Mouse (Mus musculus): Measurements from ENCODE around the gene Atp6v0a1. TPM values are rescaled to one million over a fixed set of nuclear protein-coding genes. Genes with fewer than 3 reads are reported as not detected.
"Not testable (repeated sequence)": the region's sequence is repeated elsewhere in the genome, so short reads cannot be mapped to it uniquely, and the experiment has no call there.

Gene Atp6v0a1
- total RNA-seq, 2 experiments from 2014 or later: 442 to 461 TPM

DNA sequence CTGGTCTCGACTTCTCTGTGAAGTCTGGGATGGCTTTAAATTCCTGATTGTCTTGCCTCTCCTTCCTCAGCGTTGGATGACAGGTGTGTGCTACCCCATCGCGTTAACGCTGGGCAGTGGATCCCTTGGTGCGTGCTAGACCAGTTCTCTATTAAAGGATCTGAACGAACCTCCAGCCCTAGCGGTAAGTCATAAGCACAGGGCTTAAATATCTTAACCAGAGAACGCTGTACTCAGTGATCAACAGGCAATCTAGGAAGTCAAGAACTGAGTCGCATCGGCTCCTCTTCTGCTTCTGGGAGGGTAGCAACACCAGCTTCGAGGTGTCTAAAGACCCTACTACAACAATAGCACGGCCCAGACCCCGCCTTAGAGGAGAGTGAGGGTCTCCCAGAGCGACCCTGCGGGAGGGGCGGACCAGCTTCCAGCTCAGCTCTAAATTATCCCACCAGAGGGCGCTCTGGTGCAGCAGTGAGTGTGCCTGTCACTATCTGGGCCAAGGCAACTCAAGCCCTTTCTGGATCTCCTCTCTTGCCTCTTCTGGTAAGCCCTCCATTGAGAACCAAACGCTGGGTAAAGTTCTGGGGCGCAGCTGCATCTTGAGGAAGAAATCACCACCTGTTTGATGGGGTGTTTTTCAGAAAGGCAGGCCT, 26.0 kb upstream of the Atp6v0a1 start:
- Histone ChIP-seq H3K27ac (no peak overlapping the region), H3K4me3 (peak overlapping the region; percentile 37)
- peak; percentile 64 to 79 for DNase-seq (ENCODE audit: extremely low spot score in 1 of 2, low spot score in 2 of 2)
- intact Hi-C loops (cut with DNase I): loop anchor here (1.0 to 5.0 kb wide), 4 partner anchors 28 to 199 kb away; no protein-coding TSS in a partner anchor
- peak; percentile 83 for TF ChIP-seq CTCF (IDR thresholded peaks at IDR 0.05)

GRCm38 (mm10) chr11:100983778-100984131, 25.5 kb upstream of the Atp6v0a1 start:
- DNase-seq (ENCODE audit: extremely low spot score in 1 of 2, low spot score in 2 of 2): no peak
- intact Hi-C loops (cut with DNase I): loop anchor here (1.0 to 5.0 kb wide), 4 partner anchors 27 to 199 kb away; no protein-coding TSS in a partner anchor
- TF ChIP-seq CTCF (IDR thresholded peaks at IDR 0.05): no peak
- H3K4me3 ChIP-seq: no peak overlapping the region
- H3K27ac ChIP-seq: no peak overlapping the region

DNA sequence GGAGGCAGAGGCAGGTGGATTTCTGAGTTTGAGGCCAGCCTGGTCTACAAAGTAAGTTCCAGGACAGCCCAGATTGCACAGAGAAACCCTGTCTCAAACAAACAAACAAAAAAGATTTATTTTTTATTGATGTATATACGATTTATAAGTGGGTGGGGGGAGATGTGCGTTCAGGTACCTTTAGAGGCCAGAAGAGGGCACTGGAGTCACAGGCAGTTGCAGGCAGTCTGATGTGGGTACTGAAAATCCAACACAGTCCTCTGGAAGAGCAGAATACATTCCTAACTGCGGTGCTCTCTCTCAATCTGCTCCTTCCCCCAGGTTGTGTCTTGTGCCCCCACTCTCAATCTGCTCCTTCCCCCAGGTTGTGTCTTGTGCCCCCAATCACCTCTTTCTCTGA, 23.6 kb upstream of the Atp6v0a1 start:
- Histone ChIP-seq H3K4me3 (no peak overlapping the region), H3K27ac (no peak overlapping the region)
- peak; percentile 14 for TF ChIP-seq CTCF (IDR thresholded peaks at IDR 0.05)
- intact Hi-C loops (cut with DNase I): no loop called here
- DNase-seq (ENCODE audit: extremely low spot score in 1 of 2, low spot score in 2 of 2): no peak

GRCm38 (mm10) chr11:100988674-100989073, 20.6 kb upstream of the Atp6v0a1 start:
- intact Hi-C loops (cut with DNase I): no loop called here
- Histone ChIP-seq H3K4me3 (no peak overlapping the region), H3K27ac (no peak overlapping the region)
- TF ChIP-seq CTCF (IDR thresholded peaks at IDR 0.05): no peak
- no peak for DNase-seq (ENCODE audit: extremely low spot score in 1 of 2, low spot score in 2 of 2)

- DNase-seq (ENCODE audit: extremely low spot score in 1 of 2, low spot score in 2 of 2): no peak
These were observed 19.6 kb upstream of the Atp6v0a1 start for GRCm38 (mm10) chr11:100989666-100990065.

GRCm38 (mm10) chr11:100991027-100991534, 18.2 kb upstream of the Atp6v0a1 start:
- DNase-seq (ENCODE audit: extremely low spot score in 1 of 2, low spot score in 2 of 2): no peak
- intact Hi-C loops (cut with DNase I): no loop called here
- H3K4me3 ChIP-seq: no peak overlapping the region
- no peak for TF ChIP-seq CTCF (IDR thresholded peaks at IDR 0.05)
- H3K27ac ChIP-seq: no peak overlapping the region

More at GRCm38 (mm10) chr11:100989666-100990065, 19.6 kb upstream of the Atp6v0a1 start:
- intact Hi-C loops (cut with DNase I): no loop called here
- no peak overlapping the region for H3K27ac ChIP-seq
- no peak for TF ChIP-seq CTCF (IDR thresholded peaks at IDR 0.05)
- H3K4me3 ChIP-seq: no peak overlapping the region

GRCm38 (mm10) chr11:100993437-100993836, 15.8 kb upstream of the Atp6v0a1 start:
- TF ChIP-seq CTCF (IDR thresholded peaks at IDR 0.05): no peak
- intact Hi-C loops (cut with DNase I): no loop called here
- Histone ChIP-seq H3K4me3 (no peak overlapping the region), H3K27ac (no peak overlapping the region)
- DNase-seq (ENCODE audit: extremely low spot score in 1 of 2, low spot score in 2 of 2): no peak

DNA sequence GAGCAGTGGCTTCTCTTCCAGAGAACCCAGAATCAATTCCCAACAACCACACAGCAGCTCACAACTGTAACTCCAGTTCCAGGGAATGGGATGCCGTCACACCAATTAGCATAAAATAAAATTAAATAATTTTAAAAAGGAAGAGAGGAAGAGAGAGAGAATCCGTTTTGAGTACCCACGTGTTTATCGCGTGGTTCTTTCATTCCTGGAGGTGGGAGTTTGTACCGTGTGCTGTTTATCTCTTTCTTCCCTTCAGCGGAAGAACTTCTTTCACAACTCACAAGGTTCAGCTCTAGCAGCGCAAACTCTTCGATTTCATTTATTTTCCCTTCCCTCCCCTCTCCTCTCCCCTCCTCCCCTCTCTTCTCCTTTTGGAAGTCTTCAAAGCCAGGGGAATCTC, 15.0 kb upstream of the Atp6v0a1 start:
- intact Hi-C loops (cut with DNase I): no loop called here
- no peak overlapping the region for H3K4me3 ChIP-seq
- no peak overlapping the region for H3K27ac ChIP-seq
- no peak for DNase-seq (ENCODE audit: extremely low spot score in 1 of 2, low spot score in 2 of 2)
- no peak for TF ChIP-seq CTCF (IDR thresholded peaks at IDR 0.05)

DNA sequence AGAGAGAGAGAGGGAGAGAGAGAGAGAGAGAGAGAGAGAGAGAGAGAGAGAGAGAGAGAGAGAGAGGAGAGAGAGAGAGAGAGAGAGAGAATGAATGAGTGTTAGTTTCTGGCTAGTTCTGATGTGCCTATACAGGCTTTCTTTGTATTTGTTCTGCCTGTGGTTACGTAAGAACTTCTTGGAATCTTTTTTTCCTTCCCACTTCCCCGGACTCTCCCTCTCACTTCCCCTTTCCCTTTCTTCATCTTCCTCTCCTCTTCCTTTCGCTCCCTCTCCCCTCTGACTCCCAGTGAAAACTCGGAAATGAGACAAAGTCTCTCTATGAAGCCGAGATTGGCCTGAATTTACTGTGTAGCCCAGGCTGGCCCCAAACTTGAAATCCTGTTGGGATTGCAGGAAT, 14.6 kb upstream of the Atp6v0a1 start:
- intact Hi-C loops (cut with DNase I): no loop called here
- TF ChIP-seq CTCF (IDR thresholded peaks at IDR 0.05): no peak
- H3K27ac ChIP-seq: no peak overlapping the region
- DNase-seq (ENCODE audit: extremely low spot score in 1 of 2, low spot score in 2 of 2): no peak
- H3K4me3 ChIP-seq: no peak overlapping the region

- DNase-seq (ENCODE audit: extremely low spot score in 1 of 2, low spot score in 2 of 2): no peak
- H3K4me3 ChIP-seq: no peak overlapping the region
- no peak overlapping the region for H3K27ac ChIP-seq
- no peak for TF ChIP-seq CTCF (IDR thresholded peaks at IDR 0.05)
- intact Hi-C loops (cut with DNase I): no loop called here
These were observed 12.8 kb upstream of the Atp6v0a1 start for GRCm38 (mm10) chr11:100996501-100996900.

DNA sequence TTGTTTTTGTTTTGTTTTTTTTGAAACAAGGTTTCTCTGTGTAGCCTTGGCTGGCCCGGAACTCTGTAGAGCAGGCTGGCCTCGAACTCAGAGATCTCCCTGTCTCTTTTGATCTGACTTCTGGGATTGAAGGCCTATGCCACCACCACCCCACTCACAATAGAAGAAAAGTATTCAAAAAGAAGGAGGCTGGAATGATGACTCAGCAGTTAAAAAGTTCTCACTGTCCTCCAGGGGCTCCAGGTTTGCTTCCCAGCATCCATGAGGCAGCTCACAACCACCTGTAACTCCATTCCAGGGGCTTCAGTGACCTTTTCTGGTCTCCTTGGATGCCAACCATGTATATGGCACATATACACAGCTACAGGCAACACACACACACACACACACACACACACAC, 10.4 kb upstream of the Atp6v0a1 start:
- no peak for DNase-seq (ENCODE audit: extremely low spot score in 1 of 2, low spot score in 2 of 2)
- no peak for TF ChIP-seq CTCF (IDR thresholded peaks at IDR 0.05)
- intact Hi-C loops (cut with DNase I): no loop called here
- Histone ChIP-seq H3K27ac (no peak overlapping the region), H3K4me3 (no peak overlapping the region)

DNA sequence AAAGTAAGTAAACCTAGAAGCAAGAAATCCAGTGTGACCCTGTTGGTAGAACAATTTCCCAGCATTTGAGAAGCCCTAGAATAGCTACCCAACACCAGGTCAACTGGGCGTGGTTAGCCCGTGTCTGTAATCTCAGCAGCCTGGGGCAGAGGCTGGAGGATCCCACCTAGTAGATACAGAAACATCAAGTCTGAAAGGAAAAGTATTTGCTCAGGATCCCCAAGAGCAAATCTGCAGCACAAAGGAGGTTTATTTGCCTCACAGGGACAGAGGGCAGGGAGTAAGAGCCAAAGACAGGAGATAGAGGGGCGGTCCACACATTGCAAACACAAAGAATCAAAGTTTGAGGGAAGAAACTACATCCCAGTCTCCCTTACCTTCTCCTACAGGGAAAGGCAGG, 10.0 kb upstream of the Atp6v0a1 start:
- DNase-seq (ENCODE audit: extremely low spot score in 1 of 2, low spot score in 2 of 2): no peak
- no peak overlapping the region for H3K4me3 ChIP-seq
- H3K27ac ChIP-seq: no peak overlapping the region
- intact Hi-C loops (cut with DNase I): no loop called here
- no peak for TF ChIP-seq CTCF (IDR thresholded peaks at IDR 0.05)

GRCm38 (mm10) chr11:101001875-101002552, 7.2 kb upstream of the Atp6v0a1 start:
- not testable (repeated sequence) for DNase-seq (ENCODE audit: extremely low spot score in 1 of 2, low spot score in 2 of 2); H3K27ac ChIP-seq; H3K4me3 ChIP-seq
- intact Hi-C loops (cut with DNase I): loop anchor here (10.0 kb wide), 1 partner anchor 173 kb away; the partner anchor contains the start of genes Ccr10, Cntnap1 and Plekhh3
